Mouse (Mus musculus): ENCODE results near the gene Cwc25.

GRCm38 (mm10) chr11:97717369-97718280 is 48.7 kb downstream of the Cwc25 start:
- TF ChIP-seq POLR2A (IDR thresholded peaks at IDR 0.05; ENCODE audit: low read depth, low read length) (no peak), CTCF (IDR thresholded peaks at IDR 0.05; ENCODE audit: extremely low read depth, insufficient read length, insufficient replicate concordance, low read depth, low read length) (no peak)
